Mouse (Mus musculus) heart, postnatal 0 days (tissue): ENCODE measurements around the gene Efr3b. TPM values are rescaled to one million over a fixed set of nuclear protein-coding genes. Genes with fewer than 3 reads are reported as not detected.
"Not testable (repeated sequence)": the region's sequence is repeated elsewhere in the genome, so short reads cannot be mapped to it uniquely, and the experiment has no call there.

ENCODE experiments used
- ATAC-seq: fragments of 200-750 bp; cut with Nextera tagmentation; 2 replicates; pipeline ENCODE4 v1.8.0; 2017; ENCODE audit warnings: low read depth, moderate number of reproducible peaks, moderate library complexity; ENCODE audit not compliant: insufficient read depth
- DNase-seq: peaks from one replicate; pipeline ENCODE4 v3.0.0-alpha.2; 2016; ENCODE audit warnings: low spot score
- H3K27ac ChIP-seq: fragments of 300-500 bp; sonication (generic); 2 replicates; pipeline ENCODE4 v1.5.1; 2014; ENCODE audit warnings: low read depth, mild to moderate bottlenecking
- H3K27me3 ChIP-seq: fragments of 300-500 bp; sonication (generic); 2 replicates; pipeline ENCODE4 v1.6.1; 2014; ENCODE audit warnings: low read length, mixed read lengths; ENCODE audit not compliant: control insufficient read depth, insufficient read depth
- H3K36me3 ChIP-seq: fragments of 300-500 bp; sonication (generic); replicated peaks from 2 replicates; pipeline ENCODE4 v1.6.1; 2014; ENCODE audit warnings: low read length, mixed read lengths; ENCODE audit not compliant: control insufficient read depth, insufficient read depth
- H3K4me1 ChIP-seq: fragments of 300-500 bp; sonication (generic); 2 replicates; pipeline ENCODE4 v1.6.1; 2014; ENCODE audit warnings: antibody characterized with exemption; ENCODE audit not compliant: control insufficient read depth, insufficient read depth
- H3K4me2 ChIP-seq: fragments of 300-500 bp; sonication (generic); 2 replicates; pipeline ENCODE4 v1.6.1; 2014; ENCODE audit warnings: low read depth, mild to moderate bottlenecking, low read length, moderate library complexity
- H3K4me3 ChIP-seq: fragments of 300-500 bp; sonication (generic); 2 replicates; pipeline ENCODE4 v1.5.1; 2014; ENCODE audit warnings: low read depth, low read length
- H3K9ac ChIP-seq: fragments of 300-500 bp; sonication (generic); replicated peaks from 2 replicates; pipeline ENCODE4 v1.6.1; 2014; ENCODE audit warnings: low read depth, low read length, mixed read lengths
- H3K9me3 ChIP-seq: fragments of 300-500 bp; sonication (generic); replicated peaks from 2 replicates; pipeline ENCODE4 v1.6.1; 2016; ENCODE audit warnings: low read length; ENCODE audit not compliant: control insufficient read depth
- CTCF ChIP-seq: IDR thresholded peaks from 2 replicates; pipeline ENCODE4 v1.5.1; 2016; ENCODE audit warnings: antibody characterized with exemption, control low read depth, low read depth
- EP300 ChIP-seq: IDR thresholded peaks from 2 replicates; pipeline ENCODE4 v1.6.1; 2016; ENCODE audit warnings: antibody characterized with exemption, low read depth
- WGBS: fragments of 180-500 bp; shearing (Covaris S2); extraction: QIAGEN DNeasy Blood & Tissue Kit; methylation state at CpG from one replicate; pipeline ENCODE4 v1.1.7; 2014; 5-methylcytosine and 5-hydroxymethylcytosine counted together
- polyA plus RNA-seq: library from polyadenylated mRNA; unstranded; fragments of >200 nt; fragmentation: Nextera tagmentation; extraction: Ambion mirVana; gene quantifications from 2 replicates; pipeline ENCODE4 v1.2.1, GENCODE M21; 2015
- total RNA-seq: library from RNA; depleted of rRNA; stranded (reverse); fragments of >200 nt; gene quantifications from 2 replicates; pipeline ENCODE4 v1.2.3, GENCODE M21; 2014; ENCODE audit warnings: low replicate concordance

Gene Efr3b
- total and polyA plus RNA-seq, 2 experiments from 2014 or later = 1.6 to 6.8 TPM

DNA sequence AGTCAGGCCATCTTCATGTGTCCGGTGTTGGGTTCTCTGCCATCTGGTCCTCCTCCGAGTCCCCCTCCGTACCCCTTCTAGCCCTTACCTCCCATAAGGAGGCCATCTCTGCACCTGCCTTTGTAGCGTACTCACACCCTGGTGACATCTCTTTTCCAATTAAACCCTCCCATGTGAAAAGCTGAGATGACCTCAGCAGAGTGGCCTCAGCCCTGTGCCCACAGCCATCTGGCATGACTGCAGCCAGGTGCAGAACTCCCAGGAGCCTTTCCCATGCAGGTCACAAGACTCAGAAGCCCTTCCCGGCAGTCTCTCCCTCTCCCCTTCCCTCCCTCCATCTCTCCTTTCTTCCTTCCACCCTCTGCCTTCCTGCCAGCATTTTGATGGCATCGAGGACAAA, 91.2 kb downstream of the Efr3b start:
- Histone ChIP-seq H3K9ac (no peak overlapping the region), H3K4me2 (no peak overlapping the region), H3K36me3 (no peaks in the 10 kb centered on the region), H3K27ac (no peak overlapping the region), H3K4me3 (no peak overlapping the region), H3K9me3 (no peaks in the 10 kb centered on the region), H3K4me1 (no peaks in the 10 kb centered on the region), H3K27me3 (no peaks in the 10 kb centered on the region)
- ATAC-seq = no peak
- TF ChIP-seq CTCF = no peak
- 70% methylated on average over 6 of the region's 6 CpGs for WGBS
- DNase-seq = no peak

DNA sequence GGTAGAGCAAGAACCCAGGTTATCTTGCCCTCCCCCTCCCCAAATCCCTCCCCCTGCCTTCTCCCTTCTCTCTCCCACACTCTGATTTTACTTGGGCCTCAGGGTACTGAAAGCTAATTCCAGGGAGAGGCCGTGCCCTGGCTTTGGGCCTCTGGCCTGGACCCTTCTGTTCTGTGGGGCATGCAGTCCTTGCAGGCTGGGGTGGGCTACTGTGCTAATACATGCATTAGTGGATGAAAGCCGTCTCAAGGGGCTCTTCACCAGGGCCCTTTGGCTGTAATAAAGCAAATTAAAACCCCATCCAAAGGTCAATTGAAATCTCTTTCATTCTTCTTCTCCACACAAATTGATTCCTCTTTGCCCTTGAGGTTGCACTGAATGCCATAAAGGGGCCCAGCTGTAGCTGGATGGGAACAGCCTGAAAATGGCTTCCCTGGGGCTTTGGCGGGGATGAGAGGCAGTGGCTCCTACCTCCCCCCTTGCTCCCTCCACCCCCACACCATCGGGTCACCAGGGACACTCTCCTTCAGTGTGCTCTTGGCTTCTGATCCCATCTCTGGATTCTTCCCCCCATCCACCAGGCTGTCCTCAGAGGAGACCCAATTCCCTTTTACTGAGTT, 94.2 kb downstream of the Efr3b start:
- H3K36me3 ChIP-seq = no peaks in the 10 kb centered on the region
- H3K4me2 ChIP-seq = no peak overlapping the region
- DNase-seq (no peak), ATAC-seq (no peak)
- no peaks in the 10 kb centered on the region for H3K4me1 ChIP-seq
- no peaks in the 10 kb centered on the region for H3K9me3 ChIP-seq
- TF ChIP-seq EP300 (no peak), CTCF (no peak)
- H3K27ac ChIP-seq = no peak overlapping the region
- H3K9ac ChIP-seq = no peak overlapping the region
- no peaks in the 10 kb centered on the region for H3K27me3 ChIP-seq
- 76% methylated on average over 4 of the region's 4 CpGs for WGBS
- no peak overlapping the region for H3K4me3 ChIP-seq

DNA sequence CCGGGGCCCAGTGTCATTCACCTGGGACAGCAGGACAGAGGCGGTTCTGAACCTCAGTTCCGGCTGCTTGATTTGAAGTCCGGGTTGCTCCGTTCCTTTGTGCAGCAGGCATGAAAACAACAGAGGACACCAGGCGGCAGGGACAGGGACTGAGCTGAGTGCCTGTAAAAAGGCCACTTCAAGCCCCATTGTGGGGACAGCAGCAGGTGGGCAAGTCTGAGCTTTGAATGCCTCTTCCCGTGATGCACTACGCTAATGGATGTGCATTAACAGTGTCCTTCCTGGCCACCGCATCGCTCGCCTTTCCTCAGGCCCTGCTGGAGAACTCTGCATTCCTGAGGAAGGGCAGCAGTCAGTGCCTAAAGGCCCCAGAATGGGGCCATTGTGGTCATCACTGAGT, 96.7 kb downstream of the Efr3b start:
- Histone ChIP-seq H3K9ac (no peak overlapping the region), H3K27ac (no peak overlapping the region), H3K27me3 (no peaks in the 10 kb centered on the region), H3K36me3 (no peaks in the 10 kb centered on the region), H3K4me2 (no peak overlapping the region), H3K4me3 (no peak overlapping the region), H3K9me3 (no peaks in the 10 kb centered on the region), H3K4me1 (no peaks in the 10 kb centered on the region)
- no peak for ATAC-seq
- TF ChIP-seq EP300 (no peak), CTCF (no peak)
- DNase-seq = no peak
- 44% methylated on average over 11 of the region's 11 CpGs for WGBS

DNA sequence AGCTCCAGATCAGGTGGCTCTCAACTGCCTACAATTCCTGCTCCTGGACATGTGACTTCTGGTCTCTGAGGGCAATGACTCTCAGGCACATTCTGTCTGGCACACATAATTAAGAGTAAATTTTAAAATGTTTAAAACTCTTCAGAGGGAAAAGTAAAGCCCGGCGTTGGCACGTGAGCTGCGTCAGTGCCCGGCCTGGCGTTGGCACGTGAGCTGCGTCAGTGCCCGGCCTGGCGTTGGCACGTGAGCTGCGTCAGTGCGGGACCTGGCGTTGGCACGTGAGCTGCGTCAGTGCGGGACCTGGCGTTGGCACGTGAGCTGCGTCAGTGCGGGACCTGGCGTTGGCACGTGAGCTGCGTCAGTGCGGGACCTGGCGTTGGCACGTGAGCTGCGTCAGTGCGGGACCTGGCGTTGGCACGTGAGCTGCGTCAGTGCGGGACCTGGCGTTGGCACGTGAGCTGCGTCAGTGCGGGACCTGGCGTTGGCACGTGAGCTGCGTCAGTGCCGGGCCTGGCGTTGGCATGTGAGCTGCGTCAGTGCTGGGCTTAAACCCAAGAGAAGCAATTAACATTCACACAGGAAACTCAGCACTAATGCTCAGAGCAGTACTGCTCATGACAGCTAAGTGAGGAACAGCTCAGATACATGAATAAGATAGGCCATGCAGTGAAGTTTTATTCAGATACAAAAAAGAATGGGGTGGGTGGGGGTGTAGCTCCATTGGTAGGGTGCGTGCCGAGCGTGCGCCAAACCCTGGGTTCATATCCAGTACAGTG, 108.4 kb downstream of the Efr3b start:
- not testable (repeated sequence) for H3K4me2 ChIP-seq, H3K4me1 ChIP-seq, ATAC-seq, DNase-seq, H3K4me3 ChIP-seq, H3K36me3 ChIP-seq, H3K27ac ChIP-seq, H3K9ac ChIP-seq, H3K27me3 ChIP-seq, H3K9me3 ChIP-seq
- WGBS = 84% methylated on average over 33 of the region's 47 CpGs

DNA sequence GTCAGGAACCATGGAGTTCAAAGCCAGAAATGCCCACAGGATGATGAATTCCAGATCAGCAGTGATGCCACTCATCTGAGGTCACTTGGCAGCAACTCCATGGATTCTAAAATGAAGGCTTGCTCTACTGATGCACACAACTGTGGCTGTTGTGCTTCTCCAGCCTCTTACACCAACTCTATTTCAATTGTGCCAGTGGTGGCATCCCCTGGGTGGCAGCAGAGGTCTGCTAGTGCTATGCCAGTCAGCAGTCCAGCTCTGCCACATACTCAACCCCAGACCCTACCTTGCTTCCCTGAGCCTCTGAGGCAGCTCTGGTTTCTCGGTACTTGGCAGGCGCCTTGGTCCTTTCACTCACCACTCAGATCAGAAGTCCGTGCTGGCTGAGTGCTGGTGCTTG, 109.9 kb downstream of the Efr3b start:
- Histone ChIP-seq H3K27me3 (no peaks in the 10 kb centered on the region), H3K36me3 (no peaks in the 10 kb centered on the region), H3K9ac (no peak overlapping the region), H3K4me2 (no peak overlapping the region), H3K4me1 (no peaks in the 10 kb centered on the region), H3K9me3 (no peaks in the 10 kb centered on the region), H3K4me3 (no peak overlapping the region), H3K27ac (no peak overlapping the region)
- ATAC-seq = peak; percentile 83
- peak; percentile 56 for DNase-seq
- 42% methylated on average over 3 of the region's 3 CpGs for WGBS
- TF ChIP-seq EP300 (no peak), CTCF (peak; percentile 67)

DNA sequence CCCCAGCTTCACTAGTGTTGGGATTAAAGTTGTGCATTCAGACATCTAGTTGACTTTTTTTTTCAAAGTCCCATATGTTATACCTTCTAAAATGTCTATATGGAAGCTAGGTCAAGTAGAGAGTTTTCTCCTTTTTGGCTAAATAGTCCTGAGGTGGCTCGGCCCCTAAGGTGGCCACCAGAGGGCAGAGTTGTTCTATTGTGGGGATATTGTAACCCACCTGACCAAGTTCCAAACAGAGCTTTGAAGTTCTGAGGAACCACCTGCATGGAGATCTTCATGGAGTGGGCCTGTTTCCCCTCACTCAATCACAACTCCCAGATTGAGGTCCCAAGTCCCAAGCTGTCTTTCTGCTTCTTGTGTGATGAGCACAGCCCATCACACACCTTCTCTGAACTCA, 112.6 kb downstream of the Efr3b start:
- H3K27ac ChIP-seq = no peak overlapping the region
- no peak overlapping the region for H3K4me3 ChIP-seq
- H3K9me3 ChIP-seq = no peaks in the 10 kb centered on the region
- ATAC-seq (0 out of 2 replicates have a peak, but pooled peaks have one; percentile 54), DNase-seq (peak; percentile 49)
- no peak overlapping the region for H3K4me2 ChIP-seq
- H3K4me1 ChIP-seq = no peaks in the 10 kb centered on the region
- 0% methylated on average over 1 of the region's 1 CpGs for WGBS
- peak; percentile 84 for TF ChIP-seq CTCF
- no peak for TF ChIP-seq EP300
- no peaks in the 10 kb centered on the region for H3K27me3 ChIP-seq
- H3K36me3 ChIP-seq = no peaks in the 10 kb centered on the region
- H3K9ac ChIP-seq = no peak overlapping the region
